Mouse (Mus musculus): ENCODE data around the gene Vps26c. TPM values are rescaled to one million over a fixed set of nuclear protein-coding genes. Genes with fewer than 3 reads are reported as not detected.

Gene Vps26c
- total RNA-seq, 2 experiments from 2014 or later = 8.2 to 10.4 TPM

GRCm38 (mm10) chr16:94567751-94568150 is 41.1 kb upstream of the Vps26c start:
- TF ChIP-seq CTCF (IDR thresholded peaks at IDR 0.05) = no peak
- intact Hi-C loops (cut with DNase I) = loop anchor here (2.0 kb wide), 2 partner anchors 41 to 95 kb away; partner anchors contain the start of gene Vps26c
- Histone ChIP-seq H3K4me3 (peak overlapping the region; percentile 97; the same call in 1 of the 2 replicates), H3K27ac (peak overlapping the region; percentile 99)
- DNase-seq = no peak

- TF ChIP-seq CTCF (IDR thresholded peaks at IDR 0.05) = no peak
- Histone ChIP-seq H3K27ac (peak overlapping the region; percentile 99; the same call in 1 of the 2 replicates), H3K4me3 (no peak overlapping the region)
- intact Hi-C loops (cut with DNase I) = no loop called here
- no peak for DNase-seq
Measured at GRCm38 (mm10) chr16:94566834-94567585, 40.4 kb upstream of the Vps26c start.

GRCm38 (mm10) chr16:94566124-94566523 is 39.5 kb upstream of the Vps26c start:
- DNase-seq = no peak
- TF ChIP-seq CTCF (IDR thresholded peaks at IDR 0.05) = no peak
- H3K27ac ChIP-seq = no peak overlapping the region
- no peak overlapping the region for H3K4me3 ChIP-seq
- intact Hi-C loops (cut with DNase I) = no loop called here

- intact Hi-C loops (cut with DNase I) = no loop called here
- H3K4me3 ChIP-seq = no peak overlapping the region
- no peak for TF ChIP-seq CTCF (IDR thresholded peaks at IDR 0.05)
- no peak overlapping the region for H3K27ac ChIP-seq
- no peak for DNase-seq
Measured at GRCm38 (mm10) chr16:94560618-94561017, 34.0 kb upstream of the Vps26c start.

GRCm38 (mm10) chr16:94559782-94560181 is 33.2 kb upstream of the Vps26c start:
- Histone ChIP-seq H3K27ac (peak overlapping the region; percentile 61), H3K4me3 (no peak overlapping the region)
- DNase-seq = no peak
- TF ChIP-seq CTCF (IDR thresholded peaks at IDR 0.05) = no peak
- intact Hi-C loops (cut with DNase I) = no loop called here

- intact Hi-C loops (cut with DNase I) = no loop called here
- Histone ChIP-seq H3K27ac (peak overlapping the region; percentile 61), H3K4me3 (peak overlapping the region; percentile 2)
Measured at GRCm38 (mm10) chr16:94559282-94559681, 32.7 kb upstream of the Vps26c start.

GRCm38 (mm10) chr16:94556228-94556627 is 29.6 kb upstream of the Vps26c start:
- DNase-seq = no peak
- no peak for TF ChIP-seq CTCF (IDR thresholded peaks at IDR 0.05)
- Histone ChIP-seq H3K27ac (no peak overlapping the region), H3K4me3 (no peak overlapping the region)
- intact Hi-C loops (cut with DNase I) = no loop called here

More at GRCm38 (mm10) chr16:94559282-94559681, 32.7 kb upstream of the Vps26c start:
- TF ChIP-seq CTCF (IDR thresholded peaks at IDR 0.05) = no peak
- DNase-seq = no peak

GRCm38 (mm10) chr16:94555346-94555745 is 28.7 kb upstream of the Vps26c start:
- TF ChIP-seq CTCF (IDR thresholded peaks at IDR 0.05) = no peak
- no peak overlapping the region for H3K27ac ChIP-seq
- H3K4me3 ChIP-seq = no peak overlapping the region
- intact Hi-C loops (cut with DNase I) = no loop called here
- DNase-seq = no peak

GRCm38 (mm10) chr16:94551934-94552333 is 25.3 kb upstream of the Vps26c start:
- no peak for DNase-seq
- Histone ChIP-seq H3K27ac (no peak overlapping the region), H3K4me3 (no peak overlapping the region)
- intact Hi-C loops (cut with DNase I) = no loop called here
- no peak for TF ChIP-seq CTCF (IDR thresholded peaks at IDR 0.05)

GRCm38 (mm10) chr16:94549813-94550212 is 23.2 kb upstream of the Vps26c start:
- TF ChIP-seq CTCF (IDR thresholded peaks at IDR 0.05) = no peak
- DNase-seq = no peak
- H3K27ac ChIP-seq = no peak overlapping the region
- intact Hi-C loops (cut with DNase I) = loop anchor here (2.0 kb wide), 1 partner anchor 15 kb away; no protein-coding TSS in a partner anchor
- no peak overlapping the region for H3K4me3 ChIP-seq

GRCm38 (mm10) chr16:94545781-94546562 is 19.3 kb upstream of the Vps26c start:
- no peak overlapping the region; the same call in 1 of the 2 replicates for H3K4me3 ChIP-seq
- DNase-seq = no peak
- no peak for TF ChIP-seq CTCF (IDR thresholded peaks at IDR 0.05)
- intact Hi-C loops (cut with DNase I) = no loop called here
- H3K27ac ChIP-seq = peak overlapping the region; percentile 90

GRCm38 (mm10) chr16:94544540-94545105 is 18.0 kb upstream of the Vps26c start:
- H3K27ac ChIP-seq = peak overlapping the region; percentile 90
- DNase-seq = no peak
- H3K4me3 ChIP-seq = peak overlapping the region; percentile 41
- intact Hi-C loops (cut with DNase I) = no loop called here
- no peak for TF ChIP-seq CTCF (IDR thresholded peaks at IDR 0.05)

- no peak for TF ChIP-seq CTCF (IDR thresholded peaks at IDR 0.05)
- no peak for DNase-seq
- intact Hi-C loops (cut with DNase I) = no loop called here
- H3K4me3 ChIP-seq = no peak overlapping the region
- no peak overlapping the region for H3K27ac ChIP-seq
Measured at GRCm38 (mm10) chr16:94542898-94543297, 16.3 kb upstream of the Vps26c start.
